Mouse (Mus musculus) activated CD4-positive, CD25-positive, alpha-beta regulatory T cell (primary cell): Measurements from ENCODE around the gene Dync1i1. TPM values are rescaled to one million over a fixed set of nuclear protein-coding genes. Genes with fewer than 3 reads are reported as not detected.

Experiments
- polyA plus RNA-seq, 2 experiments: library from polyadenylated mRNA; unstranded; fragments of 100-300 nt; shearing (Covaris generic); gene quantifications; one replicate each; pipeline ENCODE4 v1.2.1; 2017

The Dync1i1 gene
- under 1 TPM in 1 of 2 experiments, not detected in 1; 0.31 TPM for polyA plus RNA-seq

DNA sequence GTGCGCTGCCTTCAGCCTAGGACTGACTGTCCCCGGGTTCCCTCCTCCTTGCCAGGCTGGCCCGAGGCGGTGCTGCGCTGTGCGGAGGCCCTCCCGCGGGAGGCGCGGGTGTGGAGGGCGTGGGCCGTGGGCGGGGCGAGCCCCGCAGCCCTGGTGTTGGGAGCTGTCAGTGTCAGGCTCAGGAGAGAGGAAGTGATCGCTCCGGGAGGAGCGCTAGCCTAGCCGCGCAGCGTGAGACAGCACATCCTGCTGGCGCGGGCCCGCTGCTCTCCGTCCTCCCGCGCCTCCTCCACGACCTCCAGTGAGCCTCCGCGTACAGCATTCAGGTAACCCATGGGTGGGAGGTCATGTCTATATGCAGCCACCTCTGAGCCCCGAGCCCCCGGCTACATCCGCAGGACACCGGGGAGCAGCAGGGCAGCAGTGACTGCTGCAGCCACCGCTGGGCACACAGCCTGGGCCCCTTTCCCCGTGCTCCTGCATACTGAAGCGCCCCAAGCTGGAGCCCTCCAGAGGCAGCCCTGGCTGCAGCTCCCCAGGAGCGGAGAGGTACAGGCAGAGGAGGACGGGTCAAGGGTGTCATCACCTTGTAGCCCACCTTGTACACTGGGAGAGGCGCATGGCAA is at the start of gene Dync1i1:
TSS of gene Dync1i1 (plus strand) at position 29 of the 626 bp plus-strand sequence.

Other genes starting within 250 kb of the Dync1i1 start
- gene Pdk4, start 229.3 kb upstream of the Dync1i1 start, polyA plus RNA-seq, result 1 to 10 TPM in 1 of 2 experiments, under 1 TPM in 1; 0.06 to 1.4 TPM